Mouse (Mus musculus) stomach, embryonic 15.5 days (tissue): ENCODE measurements around the gene Inava. TPM values are rescaled to one million over a fixed set of nuclear protein-coding genes. Genes with fewer than 3 reads are reported as not detected.
A peak's percentile ranks its signal among the peaks of the same experiment; 100 is the strongest.

Source experiments
- ATAC-seq: fragments of 200-750 bp; cut with Nextera tagmentation; 2 replicates; pipeline ENCODE4 v1.8.0; 2017; ENCODE audit warnings: low read depth, moderate number of reproducible peaks, moderate TSS enrichment; ENCODE audit not compliant: insufficient read depth, low FRiP score
- H3K27ac ChIP-seq: fragments of 300-500 bp; sonication (generic); 2 replicates; pipeline ENCODE4 v1.5.1; 2015; ENCODE audit warnings: mild to moderate bottlenecking, inconsistent platforms
- H3K27me3 ChIP-seq: fragments of 300-500 bp; sonication (generic); replicated peaks from 2 replicates; pipeline ENCODE4 v1.6.1; 2015; ENCODE audit warnings: inconsistent platforms
- H3K36me3 ChIP-seq: fragments of 300-500 bp; sonication (generic); 2 replicates; pipeline ENCODE4 v1.6.1; 2015; ENCODE audit warnings: inconsistent platforms
- H3K4me1 ChIP-seq: fragments of 300-500 bp; sonication (generic); 2 replicates; pipeline ENCODE4 v1.6.1; 2015; ENCODE audit warnings: inconsistent platforms
- H3K4me2 ChIP-seq: fragments of 300-500 bp; sonication (generic); 2 replicates; pipeline ENCODE4 v1.6.1; 2015; ENCODE audit warnings: mild to moderate bottlenecking, inconsistent platforms
- H3K4me3 ChIP-seq: fragments of 300-500 bp; sonication (generic); replicated peaks from 2 replicates; pipeline ENCODE4 v1.5.1; 2015; ENCODE audit warnings: inconsistent platforms
- H3K9ac ChIP-seq: fragments of 300-500 bp; sonication (generic); 2 replicates; pipeline ENCODE4 v1.6.1; 2015; ENCODE audit warnings: inconsistent platforms
- H3K9me3 ChIP-seq: fragments of 300-500 bp; sonication (generic); 2 replicates; pipeline ENCODE4 v1.6.1; 2016; ENCODE audit warnings: inconsistent platforms
- WGBS: fragments of 180-500 bp; shearing (Covaris S2); methylation state at CpG from one replicate; pipeline ENCODE4 v1.1.7; 2015; 5-methylcytosine and 5-hydroxymethylcytosine counted together
- polyA plus RNA-seq: library from polyadenylated mRNA; unstranded; fragments of >200 nt; fragmentation: Nextera tagmentation; extraction: Ambion mirVana; gene quantifications from 2 replicates; pipeline ENCODE4 v1.2.1, GENCODE M21; 2015

Gene Inava
- polyA plus RNA-seq = 30.8 and 33.1 TPM in 2 replicates

- H3K27ac ChIP-seq = peak within 1 kb of the TSS; percentile 88
- peak; percentile 45; the same call in 1 of the 2 replicates for ATAC-seq
- H3K4me1 ChIP-seq = peaks cover 20% of the 10 kb centered on the region; the same call in 1 of the 2 replicates
Measured at GRCm38 (mm10) chr1:136233892-136234594, at the start of gene Inava. Inava (minus strand) TSS chr1:136234264.

DNA sequence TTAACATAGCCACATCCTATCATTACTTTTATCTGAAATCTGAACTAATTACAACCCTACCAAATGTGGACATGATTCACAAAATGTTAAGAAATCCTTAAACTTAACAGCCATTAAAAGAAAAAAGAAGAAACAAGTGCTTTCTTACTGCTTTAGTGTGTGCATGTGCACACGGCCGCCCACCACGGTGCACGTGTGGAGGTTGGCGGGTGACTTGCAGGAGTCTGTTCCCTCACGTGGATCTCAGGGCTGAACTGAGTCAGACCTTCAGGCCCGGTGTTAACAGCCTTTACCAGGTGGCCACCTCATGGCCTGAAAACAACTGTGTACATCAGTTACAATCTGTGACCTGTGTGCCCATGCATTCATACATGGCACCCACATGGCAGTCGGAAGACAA, 43.3 kb upstream of the Inava start:
- Histone ChIP-seq H3K9ac (no peak overlapping the region), H3K9me3 (no peaks in the 10 kb centered on the region), H3K4me3 (no peak overlapping the region), H3K27ac (no peak overlapping the region), H3K27me3 (no peaks in the 10 kb centered on the region), H3K4me1 (no peaks in the 10 kb centered on the region), H3K36me3 (peaks cover 53% of the 10 kb centered on the region), H3K4me2 (no peak overlapping the region)
- 89% methylated on average over 8 of the region's 8 CpGs for WGBS
- no peak for ATAC-seq

More at GRCm38 (mm10) chr1:136233892-136234594, at the start of gene Inava:
- peak within 1 kb of the TSS; percentile 29; the same call in 1 of the 2 replicates for H3K9ac ChIP-seq
- no peaks in the 10 kb centered on the region for H3K36me3 ChIP-seq
- no peaks in the 10 kb centered on the region for H3K27me3 ChIP-seq
- no peaks in the 10 kb centered on the region for H3K9me3 ChIP-seq
- H3K4me2 ChIP-seq = peak within 1 kb of the TSS; percentile 93
- under 1% methylated on average over 51 of the region's 51 CpGs for WGBS
- peak within 1 kb of the TSS; percentile 61 for H3K4me3 ChIP-seq

DNA sequence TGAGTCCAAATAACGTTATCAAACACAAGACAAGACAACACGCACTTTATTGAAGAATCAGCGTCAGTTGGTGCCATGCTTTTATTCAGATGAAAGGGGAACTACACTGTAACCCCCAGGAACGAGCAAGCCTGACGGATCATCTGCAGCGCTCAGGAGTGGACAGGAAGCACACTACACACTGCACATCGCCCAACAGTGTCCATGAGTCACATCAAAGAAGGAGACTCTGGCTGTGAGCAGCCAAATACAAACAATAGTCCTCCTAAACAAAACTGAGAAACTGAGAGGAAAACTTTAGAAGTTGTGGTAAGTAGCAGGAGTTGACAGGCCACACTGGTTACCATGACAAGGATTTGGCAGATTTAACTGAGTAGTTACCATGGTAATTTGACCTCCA, 34.2 kb upstream of the Inava start:
- Histone ChIP-seq H3K4me1 (no peaks in the 10 kb centered on the region), H3K36me3 (peaks cover 19% of the 10 kb centered on the region), H3K9ac (no peak overlapping the region), H3K9me3 (no peaks in the 10 kb centered on the region), H3K4me3 (no peak overlapping the region), H3K27me3 (no peaks in the 10 kb centered on the region), H3K27ac (no peak overlapping the region), H3K4me2 (no peak overlapping the region)
- WGBS = 76% methylated on average over 7 of the region's 7 CpGs
- ATAC-seq = no peak

DNA sequence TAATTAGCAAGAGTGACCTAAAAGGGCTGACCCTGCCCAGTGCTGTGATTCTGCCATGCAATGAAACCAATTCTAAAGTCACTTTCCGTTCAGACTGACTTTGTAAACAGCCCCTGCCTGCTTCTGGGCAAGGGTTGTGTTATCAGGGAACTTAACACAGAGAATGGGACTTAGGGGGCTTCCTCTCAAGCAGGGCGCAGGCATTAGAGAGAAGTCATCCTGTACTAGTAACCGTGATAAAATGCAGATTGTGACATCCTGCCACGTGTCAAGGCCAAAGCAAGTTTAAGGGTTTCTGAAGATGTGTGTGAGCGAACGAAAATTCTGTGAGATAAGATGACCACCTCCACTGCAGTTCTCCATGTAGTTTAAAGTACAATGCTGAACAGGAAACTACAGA, 32.1 kb upstream of the Inava start:
- no peaks in the 10 kb centered on the region for H3K4me1 ChIP-seq
- H3K4me2 ChIP-seq = no peak overlapping the region
- peaks cover 4% of the 10 kb centered on the region for H3K27me3 ChIP-seq
- no peaks in the 10 kb centered on the region for H3K9me3 ChIP-seq
- no peak overlapping the region for H3K27ac ChIP-seq
- WGBS = 41% methylated on average over 6 of the region's 6 CpGs
- no peak for ATAC-seq
- no peak overlapping the region for H3K9ac ChIP-seq
- H3K36me3 ChIP-seq = peaks cover 6% of the 10 kb centered on the region; the same call in 1 of the 2 replicates
- H3K4me3 ChIP-seq = no peak overlapping the region

DNA sequence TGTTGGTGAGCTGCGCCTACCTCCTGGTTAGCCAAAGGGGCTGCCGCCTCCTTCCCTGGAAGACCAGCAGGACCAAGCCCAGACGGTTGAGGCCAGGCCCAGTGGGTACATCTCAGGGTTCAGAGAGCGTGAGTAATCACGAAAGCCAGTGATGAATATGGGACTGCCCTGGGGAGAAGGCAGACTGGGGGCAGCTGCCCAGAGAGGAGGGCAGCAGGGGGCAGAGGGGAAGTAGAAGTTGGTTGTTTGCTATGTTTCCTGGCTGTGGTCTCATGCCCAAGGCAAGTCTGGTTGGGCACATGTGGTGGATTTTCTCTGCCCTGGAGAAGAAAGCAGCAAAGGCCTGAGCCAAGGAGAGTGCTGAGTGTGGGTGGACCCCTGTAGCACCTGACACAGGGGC, 29.3 kb upstream of the Inava start:
- H3K4me2 ChIP-seq = no peak overlapping the region
- 81% methylated on average over 5 of the region's 5 CpGs for WGBS

GRCm38 (mm10) chr1:136260635-136261238, 26.7 kb upstream of the Inava start, which contains the start of gene Gpr25:
Gpr25 (minus strand) TSS chr1:136260873.
- H3K4me2 ChIP-seq = peak within 1 kb of the TSS; percentile 99
- peak within 1 kb of the TSS; percentile 2 for H3K9ac ChIP-seq
- ATAC-seq = no peak
- H3K27me3 ChIP-seq = peaks cover 44% of the 10 kb centered on the region
- peaks cover 14% of the 10 kb centered on the region for H3K4me1 ChIP-seq
- H3K27ac ChIP-seq = no peak within 1 kb of the TSS
- H3K4me3 ChIP-seq = peak within 1 kb of the TSS; percentile 55
- WGBS = 12% methylated on average over 26 of the region's 28 CpGs
- no peaks in the 10 kb centered on the region for H3K36me3 ChIP-seq
- H3K9me3 ChIP-seq = no peaks in the 10 kb centered on the region

More for the DNA sequence above, 29.3 kb upstream of the Inava start:
- H3K4me1 ChIP-seq = peaks cover 14% of the 10 kb centered on the region
- peaks cover 3% of the 10 kb centered on the region; the same call in 1 of the 2 replicates for H3K36me3 ChIP-seq
- H3K27me3 ChIP-seq = peaks cover 27% of the 10 kb centered on the region
- no peak overlapping the region for H3K27ac ChIP-seq
- no peak overlapping the region for H3K9ac ChIP-seq
- no peak for ATAC-seq
- no peaks in the 10 kb centered on the region for H3K9me3 ChIP-seq
- no peak overlapping the region for H3K4me3 ChIP-seq

DNA sequence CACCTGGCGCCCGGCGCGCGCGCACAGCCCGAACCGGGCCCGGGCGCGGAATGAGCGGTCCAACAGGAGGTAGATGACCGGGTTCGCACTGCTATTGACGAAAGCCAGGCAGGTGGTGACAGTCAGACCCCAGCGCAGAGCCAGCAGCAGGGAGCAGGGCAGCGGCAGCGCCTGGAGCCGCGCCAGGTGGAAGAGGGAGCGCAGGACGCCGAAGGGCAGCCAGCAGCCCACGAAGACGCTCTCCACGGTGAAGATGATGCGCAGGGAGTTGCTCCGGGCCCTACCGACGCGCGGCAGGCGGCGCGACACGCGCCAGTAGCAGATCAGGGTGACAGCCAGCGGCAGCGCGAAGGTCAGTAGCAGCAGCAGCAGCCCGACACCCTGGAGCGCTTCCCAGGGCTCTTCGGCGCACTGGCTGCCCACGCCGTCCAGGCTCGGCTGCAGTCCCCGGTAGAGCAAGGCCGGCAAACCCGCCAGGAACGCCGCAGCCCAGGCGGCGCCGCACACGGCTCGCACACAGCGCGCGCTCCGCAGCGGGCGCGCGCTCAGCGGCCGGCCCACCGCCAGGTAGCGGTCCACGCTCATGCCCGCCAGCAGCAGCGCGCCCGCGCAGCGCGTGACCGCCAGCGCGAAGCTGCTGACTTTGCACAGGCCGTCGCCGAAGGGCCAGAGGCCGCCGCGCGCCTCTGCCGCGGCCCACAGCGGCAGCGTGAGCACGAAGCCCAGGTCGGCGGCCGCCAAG, 26.0 kb upstream of the Inava start:
- peak; percentile 52 for ATAC-seq
- Histone ChIP-seq H3K27me3 (peaks cover 44% of the 10 kb centered on the region), H3K4me3 (peak overlapping the region; percentile 55), H3K36me3 (no peaks in the 10 kb centered on the region), H3K9ac (peak overlapping the region; percentile 2), H3K27ac (no peak overlapping the region), H3K4me2 (peak overlapping the region; percentile 99), H3K9me3 (no peaks in the 10 kb centered on the region), H3K4me1 (peaks cover 14% of the 10 kb centered on the region)
- WGBS = under 1% methylated on average over 95 of the region's 95 CpGs

GRCm38 (mm10) chr1:136259543-136259892, 25.5 kb upstream of the Inava start:
- Histone ChIP-seq H3K4me3 (peak overlapping the region; percentile 55), H3K27ac (no peak overlapping the region), H3K9ac (no peak overlapping the region), H3K4me2 (peak overlapping the region; percentile 99), H3K9me3 (no peaks in the 10 kb centered on the region), H3K4me1 (peaks cover 14% of the 10 kb centered on the region), H3K27me3 (peaks cover 44% of the 10 kb centered on the region), H3K36me3 (no peaks in the 10 kb centered on the region)
- WGBS = 3% methylated on average over 16 of the region's 16 CpGs
- no peak for ATAC-seq

DNA sequence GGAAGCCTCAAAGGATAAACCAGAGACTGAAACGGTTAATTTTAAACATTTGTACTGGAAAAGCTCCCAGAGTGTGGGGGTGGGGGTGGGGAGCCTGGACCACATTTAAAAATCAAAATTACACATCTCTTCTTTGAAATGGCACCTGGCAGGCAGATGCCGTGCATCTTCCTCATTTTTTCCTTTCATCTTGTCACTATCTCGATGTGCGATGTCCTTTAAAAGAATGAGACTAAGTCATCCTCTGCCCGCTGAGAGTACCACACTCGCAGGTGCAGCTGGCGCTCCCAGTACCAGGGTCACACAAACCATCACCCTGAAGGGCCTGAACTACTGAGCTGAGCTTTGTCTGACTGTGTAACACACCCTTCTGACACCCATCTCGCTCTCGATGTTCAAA, 24.4 kb upstream of the Inava start:
- H3K9me3 ChIP-seq = no peaks in the 10 kb centered on the region
- H3K27me3 ChIP-seq = peaks cover 44% of the 10 kb centered on the region
- H3K36me3 ChIP-seq = no peaks in the 10 kb centered on the region
- H3K4me2 ChIP-seq = no peak overlapping the region
- no peak for ATAC-seq
- H3K27ac ChIP-seq = no peak overlapping the region
- no peak overlapping the region for H3K4me3 ChIP-seq
- WGBS = 66% methylated on average over 9 of the region's 9 CpGs
- no peak overlapping the region for H3K9ac ChIP-seq
- peaks cover 14% of the 10 kb centered on the region for H3K4me1 ChIP-seq

- WGBS = 53% methylated on average over 8 of the region's 8 CpGs
- Histone ChIP-seq H3K27me3 (peaks cover 36% of the 10 kb centered on the region), H3K4me2 (no peak overlapping the region)
Measured at GRCm38 (mm10) chr1:136255657-136256056, 21.6 kb upstream of the Inava start.

GRCm38 (mm10) chr1:136255174-136255573, 21.1 kb upstream of the Inava start:
- no peak overlapping the region for H3K27ac ChIP-seq
- H3K36me3 ChIP-seq = no peaks in the 10 kb centered on the region
- peak; percentile 27; the same call in 1 of the 2 replicates for ATAC-seq
- peaks cover 8% of the 10 kb centered on the region for H3K4me1 ChIP-seq
- H3K4me3 ChIP-seq = no peak overlapping the region
- H3K4me2 ChIP-seq = no peak overlapping the region
- H3K9ac ChIP-seq = no peak overlapping the region
- no peaks in the 10 kb centered on the region for H3K9me3 ChIP-seq
- WGBS = 32% methylated on average over 6 of the region's 6 CpGs
- H3K27me3 ChIP-seq = peaks cover 31% of the 10 kb centered on the region

More at GRCm38 (mm10) chr1:136255657-136256056, 21.6 kb upstream of the Inava start:
- no peak for ATAC-seq
- H3K9ac ChIP-seq = no peak overlapping the region
- H3K36me3 ChIP-seq = no peaks in the 10 kb centered on the region
- no peak overlapping the region for H3K4me3 ChIP-seq
- H3K9me3 ChIP-seq = no peaks in the 10 kb centered on the region
- no peak overlapping the region for H3K27ac ChIP-seq
- H3K4me1 ChIP-seq = peaks cover 13% of the 10 kb centered on the region
